Comparison of ENCODE assay signal across 9 mouse cellular contexts in the genomic region with DNA sequence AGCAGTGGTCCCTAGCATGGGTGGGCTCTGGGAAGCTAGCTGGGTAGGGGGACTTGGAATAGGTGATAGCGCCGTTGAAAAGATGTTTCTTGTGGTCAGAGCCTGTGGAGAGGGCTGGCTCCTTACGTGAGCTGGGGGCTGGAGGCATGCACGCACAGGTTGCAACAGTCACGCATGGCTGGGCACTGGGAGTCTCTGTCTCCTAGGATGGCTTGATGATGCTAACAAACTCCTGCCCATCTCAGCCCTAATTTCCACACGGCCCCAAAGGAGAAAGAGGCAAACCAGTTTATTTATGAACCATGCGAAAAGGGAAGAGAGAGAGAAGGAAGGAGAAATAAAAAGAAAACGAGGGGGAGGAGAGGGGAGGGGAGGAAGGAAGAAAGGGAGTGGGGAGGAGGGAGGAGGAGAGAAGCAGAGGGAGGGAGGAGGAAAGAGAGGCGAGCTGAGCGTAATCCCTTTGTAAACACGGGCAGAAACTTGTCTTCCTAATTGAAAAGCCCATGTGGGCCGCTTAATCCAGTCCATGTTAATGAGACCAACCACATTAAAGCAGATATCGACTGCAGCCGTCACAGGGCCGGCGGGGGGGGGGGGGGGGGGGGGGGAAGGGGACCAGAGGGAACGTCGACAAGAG. TPM values are rescaled to one million over a fixed set of nuclear protein-coding genes. Genes with fewer than 3 reads are reported as not detected.
DNase-seq lines count a peak whose midpoint lies in the region; ATAC-seq and TF ChIP-seq lines count a peak whose summit lies in the region.
"Had no signal": no experiment of that assay in that cellular context is flagged by ENCODE, and none has a peak within 500 bp of the region (broad histone marks: within the 10 kb centered on the region; RNA-seq: fewer than 3 reads in every experiment).

No protein-coding gene starts in this region.

- H3K27me3 ChIP-seq in embryonic facial prominence, embryonic 15.5 days = peaks cover 54% of the 10 kb centered on the region
- peaks cover 84% of the 10 kb centered on the region for H3K27me3 ChIP-seq in limb, embryonic 10.5 days (ENCODE audit: low read depth, poor library complexity, severe bottlenecking)
- no peaks in the 10 kb centered on the region for H3K27me3 ChIP-seq in splenic B cell, adult 2 months (ENCODE audit: control insufficient read depth, insufficient read depth, low read length, poor library complexity, severe bottlenecking)

- H3K9me3 ChIP-seq in embryonic facial prominence, embryonic 15.5 days (replicated peaks) = no peaks in the 10 kb centered on the region
- no peaks in the 10 kb centered on the region for H3K9me3 ChIP-seq in limb, embryonic 10.5 days (replicated peaks)

- DNase-seq in layer of hippocampus, adult 2 months (ENCODE audit: low spot score in 2 of 2) = no peak
- no peak for DNase-seq in layer of hippocampus, postnatal 10 days (ENCODE audit: low spot score in 2 of 2)
- peak; percentile 65 for DNase-seq in limb, embryonic 10.5 days (ENCODE audit: low spot score)
- peak; percentile 10 for DNase-seq in splenic B cell, adult 2 months (ENCODE audit: low read depth, low spot score)
- no peak for DNase-seq in frontal cortex, postnatal 14 days (ENCODE audit: low spot score in 2 of 2)
- DNase-seq in gastrocnemius, adult 18-20 months (ENCODE audit: low spot score) = no peak
- no peak for DNase-seq in c-Kit-positive CD71-positive TER-119-positive erythroid progenitor cells, embryonic 14.5 days (ENCODE audit: low spot score)
- DNase-seq: thymus, adult 18-20 months had no signal

- TF ChIP-seq CTCF in layer of hippocampus, adult 2 months (conservative IDR thresholded peaks at IDR 0.05) = no peak

- peaks cover 58% of the 10 kb centered on the region for H3K4me1 ChIP-seq in embryonic facial prominence, embryonic 15.5 days
- peaks cover 49% of the 10 kb centered on the region for H3K4me1 ChIP-seq in limb, embryonic 10.5 days

- 5% methylated on average over 12 of the region's 18 CpGs for WGBS in embryonic facial prominence, embryonic 15.5 days
- under 1% methylated on average over 17 of the region's 18 CpGs for WGBS in limb, embryonic 10.5 days

- no peaks in the 10 kb centered on the region for H3K36me3 ChIP-seq in embryonic facial prominence, embryonic 15.5 days
- H3K36me3 ChIP-seq in limb, embryonic 10.5 days = no peaks in the 10 kb centered on the region
- H3K36me3 ChIP-seq in splenic B cell, adult 2 months (ENCODE audit: control insufficient read depth, insufficient read depth, low read length, poor library complexity, severe bottlenecking) = no peaks in the 10 kb centered on the region

- no peak overlapping the region for H3K9ac ChIP-seq in embryonic facial prominence, embryonic 15.5 days

- H3K4me3 ChIP-seq in layer of hippocampus, adult 2 months = peak overlapping the region; percentile 22; the same call in 1 of the 2 replicates
- H3K4me3 ChIP-seq in embryonic facial prominence, embryonic 15.5 days (replicated peaks) = peak overlapping the region; percentile 7; the same call in 1 of the 2 replicates
- peak overlapping the region; percentile 37 for H3K4me3 ChIP-seq in limb, embryonic 10.5 days

- no peak overlapping the region for H3K27ac ChIP-seq in layer of hippocampus, adult 2 months
- H3K27ac ChIP-seq in embryonic facial prominence, embryonic 15.5 days (replicated peaks) = no peak overlapping the region
- H3K27ac ChIP-seq in limb, embryonic 10.5 days = peak overlapping the region; percentile 68

- H3K4me2 ChIP-seq in embryonic facial prominence, embryonic 15.5 days (replicated peaks) = peak overlapping the region; percentile 35

- ATAC-seq in embryonic facial prominence, embryonic 15.5 days (ENCODE audit: insufficient number of reproducible peaks, low FRiP score, low TSS enrichment, low read depth) = no peak

RNA-seq across cellular contexts. Expression of gene Aldh1b1, which starts 33.1 kb away (rescaled TPM):
- 1 to 10 TPM; 8.7 to 9.7 TPM for total RNA-seq in layer of hippocampus, adult 2 months (2021)
- 10 to 100 TPM; 21.1 to 22.6 TPM for total RNA-seq in layer of hippocampus, postnatal 10 days (2021)
- polyA plus RNA-seq in embryonic facial prominence, embryonic 15.5 days (2015; fragmentation: Nextera tagmentation; extraction: Ambion mirVana) = 4.0 and 4.1 TPM in 2 replicates
- 2.5 and 2.9 TPM in 2 replicates for polyA plus RNA-seq in limb, embryonic 10.5 days (2016; fragmentation: Nextera tagmentation; extraction: Ambion mirVana)
- total RNA-seq in gastrocnemius, adult 18-20 months (2021) = under 1 TPM; 0.50 to 0.64 TPM

Comparison
In these comparisons a context has a peak if more than half of its experiments do, and no peak if none do; other contexts are left out.
1. DNase-seq: peak in limb, embryonic 10.5 days (single experiment) and splenic B cell, adult 2 months (single experiment); none in layer of hippocampus, adult 2 months (0 of 2), layer of hippocampus, postnatal 10 days (0 of 2), frontal cortex, postnatal 14 days (0 of 2), gastrocnemius, adult 18-20 months (single experiment) and c-Kit-positive CD71-positive TER-119-positive erythroid progenitor cells, embryonic 14.5 days (single experiment).
2. RNA of gene Aldh1b1, which starts 33.1 kb away (total RNA-seq): 21.1 to 22.6 TPM in layer of hippocampus, postnatal 10 days and 8.7 to 9.7 TPM in layer of hippocampus, adult 2 months; 0.50 to 0.64 TPM in gastrocnemius, adult 18-20 months; every median in the first group is over 4 times any median in the second.
3. Peak in every context shown above with its lines, with median percentiles within 50 percentile points of each other: H3K4me3 ChIP-seq.